Mouse (Mus musculus): ENCODE measurements around the gene Myh11.

- TF ChIP-seq ZKSCAN1 (IDR thresholded peaks at IDR 0.05; ENCODE audit: low read depth, low read length) = no peak
- no peak for TF ChIP-seq MAX (IDR thresholded peaks at IDR 0.05; ENCODE audit: low read length)
- TF ChIP-seq POLR2A (IDR thresholded peaks at IDR 0.05; ENCODE audit: control insufficient read depth in 1 of 2, insufficient read depth in 1 of 2, low read depth in 1 of 2, low read length in 2 of 2, poor library complexity in 1 of 2) = no peak
Measured at GRCm38 (mm10) chr16:14306451-14306850, 15.3 kb upstream of the Myh11 start.
